Mouse (Mus musculus): ENCODE results near the gene Gm9573. TPM values are rescaled to one million over a fixed set of nuclear protein-coding genes. Genes with fewer than 3 reads are reported as not detected.

Gene Gm9573
- not detected for total RNA-seq (2021)
- long read RNA-seq, experiment 1: 0 reads
- long read RNA-seq, experiment 2: 0 reads

GRCm38 (mm10) chr17:35626537-35626936, at the start of gene Gm9573:
Gene Gm9573 (minus strand): TSS chr17:35626637.
- DNase-seq: no peak

GRCm38 (mm10) chr17:35673416-35674035, 47.1 kb upstream of the Gm9573 start, which contains the start of gene Gtf2h4:
Gene Gtf2h4 (minus strand): TSS chr17:35673739.
- peak; percentile 83 to 90 for DNase-seq

- no peak for DNase-seq
These were observed 46.1 kb upstream of the Gm9573 start for GRCm38 (mm10) chr17:35672527-35672926.

GRCm38 (mm10) chr17:35671846-35672245, 45.4 kb upstream of the Gm9573 start:
- no peak for DNase-seq

- DNase-seq: no peak
These were observed 43.3 kb upstream of the Gm9573 start for GRCm38 (mm10) chr17:35669731-35670130.

- DNase-seq: peak; percentile 96 to 97
These were observed 41.1 kb upstream of the Gm9573 start, which contains the start of gene Vars2 for GRCm38 (mm10) chr17:35667334-35668065. Gene Vars2 (minus strand): TSS chr17:35667592.

GRCm38 (mm10) chr17:35666851-35667256, 40.4 kb upstream of the Gm9573 start:
- peak; percentile 10 to 20 for DNase-seq

GRCm38 (mm10) chr17:35665957-35666515, 39.6 kb upstream of the Gm9573 start:
- DNase-seq: peak; percentile 12 to 30

- no peak for DNase-seq
These were observed 26.6 kb upstream of the Gm9573 start for GRCm38 (mm10) chr17:35653086-35653485.

- no peak for DNase-seq
These were observed 23.0 kb upstream of the Gm9573 start for GRCm38 (mm10) chr17:35649429-35649828.

GRCm38 (mm10) chr17:35643609-35644236, 17.3 kb upstream of the Gm9573 start, which contains the start of gene Mucl3:
Gene Mucl3 (minus strand): TSS chr17:35643695.
- DNase-seq: no peak

- DNase-seq: no peak
These were observed 12.9 kb upstream of the Gm9573 start for GRCm38 (mm10) chr17:35639352-35639751.

GRCm38 (mm10) chr17:35638475-35639190, 12.2 kb upstream of the Gm9573 start:
- DNase-seq: peak; percentile 40 to 64

GRCm38 (mm10) chr17:35636363-35636762, 9.9 kb upstream of the Gm9573 start:
- peak; percentile 10 to 47 for DNase-seq

GRCm38 (mm10) chr17:35635699-35636111, 9.3 kb upstream of the Gm9573 start:
- DNase-seq: peak; percentile 61 to 73

GRCm38 (mm10) chr17:35635202-35635601, 8.8 kb upstream of the Gm9573 start:
- no peak for DNase-seq

GRCm38 (mm10) chr17:35633992-35634391, 7.6 kb upstream of the Gm9573 start:
- DNase-seq: peak; percentile 10 to 20

- no peak for DNase-seq
These were observed 9.3 kb downstream of the Gm9573 start for GRCm38 (mm10) chr17:35617127-35617526.

- no peak for DNase-seq
These were observed 24.6 kb downstream of the Gm9573 start for GRCm38 (mm10) chr17:35601736-35602354.

- DNase-seq: no peak
These were observed 25.2 kb downstream of the Gm9573 start, which contains the start of gene Sfta2 for GRCm38 (mm10) chr17:35601249-35601648. Gene Sfta2 (plus strand): TSS chr17:35601549.

- no peak for DNase-seq
These were observed 29.0 kb downstream of the Gm9573 start for GRCm38 (mm10) chr17:35597399-35597798.
